16 mouse cellular contexts compared by ENCODE assay signal in the genomic region with DNA sequence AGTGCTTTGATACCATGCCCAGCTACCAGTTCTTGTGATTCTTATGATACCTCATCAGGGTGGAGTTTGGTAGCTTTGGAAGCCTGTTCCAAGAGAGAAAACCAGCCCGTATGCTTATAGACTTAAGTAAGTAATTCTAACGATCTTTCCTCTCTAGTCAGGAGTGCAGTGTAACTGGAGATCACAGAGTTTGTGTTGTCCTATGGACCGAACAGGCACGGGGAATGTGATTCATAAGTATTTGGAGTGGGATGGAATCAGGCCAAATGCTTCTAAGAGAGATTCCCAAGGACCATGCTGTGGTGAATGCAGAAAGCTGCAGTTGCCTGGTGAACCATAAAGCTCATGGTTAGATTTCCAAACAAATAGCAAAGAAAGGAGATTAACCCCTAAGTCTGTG. TPM values are rescaled to one million over a fixed set of nuclear protein-coding genes. Genes with fewer than 3 reads are reported as not detected.
DNase-seq lines count a peak whose midpoint lies in the region; ATAC-seq and TF ChIP-seq lines count a peak whose summit lies in the region.
"Had no signal": no experiment of that assay in that cellular context is flagged by ENCODE, and none has a peak within 500 bp of the region (broad histone marks: within the 10 kb centered on the region; RNA-seq: fewer than 3 reads in every experiment).

No protein-coding gene starts in this region.

- no peaks in the 10 kb centered on the region for H3K27me3 ChIP-seq in embryonic facial prominence, embryonic 13.5 days
- no peaks in the 10 kb centered on the region for H3K27me3 ChIP-seq in embryonic facial prominence, embryonic 10.5 days (replicated peaks; ENCODE audit: low read depth, poor library complexity, severe bottlenecking)
- no peaks in the 10 kb centered on the region for H3K27me3 ChIP-seq in heart, embryonic 16.5 days (ENCODE audit: control insufficient read depth, insufficient read depth, low read length)
- no peaks in the 10 kb centered on the region for H3K27me3 ChIP-seq in lung, embryonic 16.5 days (ENCODE audit: control insufficient read depth, insufficient read depth, low read depth, low read length)
- H3K27me3 ChIP-seq in limb, embryonic 14.5 days (ENCODE audit: control insufficient read depth, insufficient read depth, low read length), result no peaks in the 10 kb centered on the region
- H3K27me3 ChIP-seq: embryonic facial prominence, embryonic 15.5 days; forebrain, embryonic 12.5 days; hindbrain, embryonic 15.5 days; liver, embryonic 15.5 days; neural tube, embryonic 15.5 days had no signal

- H3K4me1 ChIP-seq in embryonic facial prominence, embryonic 13.5 days, result peaks cover 12% of the 10 kb centered on the region; the same call in 1 of the 2 replicates
- no peaks in the 10 kb centered on the region for H3K4me1 ChIP-seq in embryonic facial prominence, embryonic 10.5 days
- no peaks in the 10 kb centered on the region for H3K4me1 ChIP-seq in heart, embryonic 16.5 days (ENCODE audit: control insufficient read depth, insufficient read depth, low read length)
- peaks cover 12% of the 10 kb centered on the region for H3K4me1 ChIP-seq in lung, embryonic 16.5 days (replicated peaks; ENCODE audit: control insufficient read depth, insufficient read depth, low read length)
- no peaks in the 10 kb centered on the region for H3K4me1 ChIP-seq in lung, adult 2 months (ENCODE audit: control insufficient read depth, insufficient read depth, low read length)
- peaks cover 4% of the 10 kb centered on the region; the same call in 1 of the 2 replicates for H3K4me1 ChIP-seq in limb, embryonic 14.5 days (ENCODE audit: control insufficient read depth, insufficient read depth, low read length)
- H3K4me1 ChIP-seq: embryonic facial prominence, embryonic 15.5 days; forebrain, embryonic 12.5 days; hindbrain, embryonic 15.5 days; liver, embryonic 15.5 days; neural tube, embryonic 15.5 days had no signal

- no peaks in the 10 kb centered on the region for H3K36me3 ChIP-seq in embryonic facial prominence, embryonic 13.5 days
- no peaks in the 10 kb centered on the region for H3K36me3 ChIP-seq in embryonic facial prominence, embryonic 10.5 days (replicated peaks)
- H3K36me3 ChIP-seq in heart, embryonic 16.5 days (ENCODE audit: control insufficient read depth, insufficient read depth), result no peaks in the 10 kb centered on the region
- H3K36me3 ChIP-seq in lung, embryonic 16.5 days (ENCODE audit: control insufficient read depth, insufficient read depth, low read length), result no peaks in the 10 kb centered on the region
- H3K36me3 ChIP-seq in limb, embryonic 14.5 days (ENCODE audit: control insufficient read depth, insufficient read depth, low read length), result no peaks in the 10 kb centered on the region
- H3K36me3 ChIP-seq: embryonic facial prominence, embryonic 15.5 days; forebrain, embryonic 12.5 days; hindbrain, embryonic 15.5 days; liver, embryonic 15.5 days; neural tube, embryonic 15.5 days had no signal

- no peak overlapping the region for H3K27ac ChIP-seq in embryonic facial prominence, embryonic 13.5 days
- H3K27ac ChIP-seq in embryonic facial prominence, embryonic 10.5 days (replicated peaks), result no peak overlapping the region
- peak overlapping the region; percentile 61 for H3K27ac ChIP-seq in heart, embryonic 16.5 days (ENCODE audit: low read length)
- peak overlapping the region; percentile 38; the same call in 1 of the 2 replicates for H3K27ac ChIP-seq in lung, embryonic 16.5 days (ENCODE audit: low read length)
- no peak overlapping the region for H3K27ac ChIP-seq in limb, embryonic 14.5 days (replicated peaks; ENCODE audit: low read depth, low read length)
- H3K27ac ChIP-seq: embryonic facial prominence, embryonic 15.5 days; forebrain, embryonic 12.5 days; hindbrain, embryonic 15.5 days; liver, embryonic 15.5 days; neural tube, embryonic 15.5 days had no signal

- TF ChIP-seq CTCF in lung, adult 2 months (IDR thresholded peaks at IDR 0.05; ENCODE audit: insufficient read depth, low read length), result no peak

- peak; percentile 26; the same call in 1 of the 2 replicates for ATAC-seq in embryonic facial prominence, embryonic 13.5 days (ENCODE audit: insufficient number of reproducible peaks, insufficient read depth, low FRiP score, low TSS enrichment, low read depth)
- ATAC-seq in heart, embryonic 16.5 days (replicated peaks; ENCODE audit: extremely low read depth, insufficient read depth, low FRiP score), result peak; percentile 55
- ATAC-seq in lung, embryonic 16.5 days (ENCODE audit: low read depth), result peak; percentile 84
- ATAC-seq in limb, embryonic 14.5 days (ENCODE audit: low FRiP score, low read depth), result no peak
- ATAC-seq: intestine, postnatal 0 days had no signal

- H3K9me3 ChIP-seq in embryonic facial prominence, embryonic 13.5 days, result no peaks in the 10 kb centered on the region
- no peaks in the 10 kb centered on the region for H3K9me3 ChIP-seq in embryonic facial prominence, embryonic 10.5 days
- H3K9me3 ChIP-seq in heart, embryonic 16.5 days (replicated peaks; ENCODE audit: control insufficient read depth, low read length), result no peaks in the 10 kb centered on the region
- H3K9me3 ChIP-seq in lung, embryonic 16.5 days (ENCODE audit: control insufficient read depth, low read length), result no peaks in the 10 kb centered on the region
- no peaks in the 10 kb centered on the region for H3K9me3 ChIP-seq in limb, embryonic 14.5 days (ENCODE audit: control insufficient read depth, low read length)
- H3K9me3 ChIP-seq: embryonic facial prominence, embryonic 15.5 days; forebrain, embryonic 12.5 days; hindbrain, embryonic 15.5 days; liver, embryonic 15.5 days; neural tube, embryonic 15.5 days had no signal

- no peak overlapping the region for H3K9ac ChIP-seq in embryonic facial prominence, embryonic 13.5 days
- H3K9ac ChIP-seq in heart, embryonic 16.5 days (ENCODE audit: low read length), result no peak overlapping the region
- 0 out of 2 replicates have a peak overlapping the region, but pooled peaks have one; percentile 17 for H3K9ac ChIP-seq in lung, embryonic 16.5 days (ENCODE audit: low read length)
- no peak overlapping the region for H3K9ac ChIP-seq in limb, embryonic 14.5 days (ENCODE audit: low read depth, low read length, severe bottlenecking)
- H3K9ac ChIP-seq: embryonic facial prominence, embryonic 15.5 days; forebrain, embryonic 12.5 days; hindbrain, embryonic 15.5 days; liver, embryonic 15.5 days; neural tube, embryonic 15.5 days had no signal

- no peak for TF ChIP-seq POLR2A in lung, adult 2 months (IDR thresholded peaks at IDR 0.05; ENCODE audit: borderline replicate concordance, extremely low read depth, low read depth, low read length)
- no peak for TF ChIP-seq POLR2A in limb, embryonic 14.5 days (IDR thresholded peaks at IDR 0.05; ENCODE audit: borderline replicate concordance, extremely low read depth, insufficient read depth, insufficient read length)

- H3K4me2 ChIP-seq in embryonic facial prominence, embryonic 13.5 days, result no peak overlapping the region
- H3K4me2 ChIP-seq in heart, embryonic 16.5 days (ENCODE audit: low read depth, low read length), result peak overlapping the region; percentile 51; the same call in 1 of the 2 replicates
- peak overlapping the region; percentile 11 for H3K4me2 ChIP-seq in lung, embryonic 16.5 days (ENCODE audit: low read depth, low read length)
- H3K4me2 ChIP-seq in limb, embryonic 14.5 days (replicated peaks; ENCODE audit: low read depth, low read length, severe bottlenecking), result no peak overlapping the region
- H3K4me2 ChIP-seq: embryonic facial prominence, embryonic 15.5 days; forebrain, embryonic 12.5 days; hindbrain, embryonic 15.5 days; liver, embryonic 15.5 days; neural tube, embryonic 15.5 days had no signal

- 25% methylated on average over 4 of the region's 4 CpGs for WGBS in embryonic facial prominence, embryonic 13.5 days
- WGBS in embryonic facial prominence, embryonic 10.5 days, result 72% methylated on average over 4 of the region's 4 CpGs
- WGBS in heart, embryonic 16.5 days, result 21% methylated on average over 4 of the region's 4 CpGs
- WGBS in lung, embryonic 16.5 days, result 19% methylated on average over 4 of the region's 4 CpGs
- 47% methylated on average over 4 of the region's 4 CpGs for WGBS in lung, adult 2 months
- 28% methylated on average over 4 of the region's 4 CpGs for WGBS in limb, embryonic 14.5 days

- H3K4me3 ChIP-seq in embryonic facial prominence, embryonic 13.5 days, result no peak overlapping the region
- H3K4me3 ChIP-seq in embryonic facial prominence, embryonic 10.5 days, result no peak overlapping the region
- peak overlapping the region; percentile 24; the same call in 1 of the 2 replicates for H3K4me3 ChIP-seq in heart, embryonic 16.5 days (ENCODE audit: low read length)
- H3K4me3 ChIP-seq in lung, embryonic 16.5 days (ENCODE audit: low read length), result no peak overlapping the region
- H3K4me3 ChIP-seq in lung, adult 2 months (replicated peaks; ENCODE audit: extremely low read depth, low read depth, low read length), result no peak overlapping the region
- H3K4me3 ChIP-seq in limb, embryonic 14.5 days (replicated peaks; ENCODE audit: low read length), result no peak overlapping the region
- H3K4me3 ChIP-seq: embryonic facial prominence, embryonic 15.5 days; forebrain, embryonic 12.5 days; hindbrain, embryonic 15.5 days; liver, embryonic 15.5 days; neural tube, embryonic 15.5 days had no signal

- no peak for DNase-seq in embryonic facial prominence, embryonic 10.5 days (ENCODE audit: low spot score)
- no peak for DNase-seq in heart, adult 8-10 months (ENCODE audit: low spot score)
- no peak for DNase-seq in lung, adult 2 months
- DNase-seq in limb, embryonic 14.5 days (ENCODE audit: low spot score), result peak; percentile 49
- no peak for DNase-seq in testis, postnatal 10 days (ENCODE audit: low spot score)
- DNase-seq: cerebellum, adult 2 months had no signal

RNA-seq across cellular contexts. Expression of a gene that starts 31.2 kb away (rescaled TPM):
- polyA plus RNA-seq in embryonic facial prominence, embryonic 13.5 days (2015; fragmentation: Nextera tagmentation; extraction: Ambion mirVana), result 56.3 and 58.4 TPM in 2 replicates
- 30.8 and 36.4 TPM in 2 replicates for polyA plus RNA-seq in embryonic facial prominence, embryonic 10.5 days (2016; fragmentation: Nextera tagmentation; extraction: Ambion mirVana)
- polyA plus RNA-seq in heart, embryonic 16.5 days (2015; fragmentation: Nextera tagmentation; extraction: Ambion mirVana), result 39.9 and 40.1 TPM in 2 replicates
- 10 to 100 TPM; 28.9 to 43.3 (median 39.1) TPM for total RNA-seq in heart, adult 8-10 months (2022)
- 109 and 113 TPM in 2 replicates for polyA plus RNA-seq in lung, embryonic 16.5 days (2015; fragmentation: Nextera tagmentation; extraction: Ambion mirVana)
- polyA plus RNA-seq in lung, adult 2 months (2012; rRNA removed), result 35.5 and 50.1 TPM in 2 replicates
- 44.6 and 48.5 TPM in 2 replicates for polyA plus RNA-seq in limb, embryonic 14.5 days (2012; rRNA removed)
- polyA plus RNA-seq in limb, embryonic 14.5 days (2014; fragmentation: Nextera tagmentation; extraction: Ambion mirVana), result 30.0 and 32.3 TPM in 2 replicates
- total RNA-seq: megakaryocyte-erythroid progenitor cell, adult 5-6 weeks had no signal

Comparison
In these comparisons a context has a peak if more than half of its experiments do, and no peak if none do; other contexts are left out.
1. H3K27ac ChIP-seq: peak in heart, embryonic 16.5 days (single experiment) and lung, embryonic 16.5 days (single experiment); none in embryonic facial prominence, embryonic 13.5 days (single experiment), embryonic facial prominence, embryonic 10.5 days (single experiment) and limb, embryonic 14.5 days (single experiment).
2. H3K4me2 ChIP-seq: peak in heart, embryonic 16.5 days (single experiment) and lung, embryonic 16.5 days (single experiment); none in embryonic facial prominence, embryonic 13.5 days (single experiment) and limb, embryonic 14.5 days (single experiment).